16 mouse cellular contexts compared by ENCODE assay signal in the genomic region with DNA sequence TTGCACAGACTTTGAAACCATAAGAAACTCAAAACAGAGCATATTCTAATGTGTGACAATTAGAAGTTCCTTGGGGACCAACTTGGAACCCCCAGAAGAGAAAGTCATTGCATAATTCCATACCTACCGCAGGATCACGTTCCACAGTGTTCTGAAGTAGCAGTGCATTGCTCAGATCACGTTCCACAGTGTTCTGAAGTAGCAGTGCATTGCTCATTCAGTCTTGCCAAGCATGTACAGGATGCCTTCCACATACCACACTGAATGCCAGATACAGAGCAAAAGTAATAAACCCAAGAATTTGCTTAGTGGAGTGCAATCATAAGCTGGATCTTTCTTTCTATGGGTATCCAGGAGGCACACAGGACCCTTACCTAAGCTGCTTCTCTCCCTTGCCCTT.
"Had no signal": no experiment of that assay in that cellular context is flagged by ENCODE, and none has a peak within 500 bp of the region (broad histone marks: within the 10 kb centered on the region; RNA-seq: fewer than 3 reads in every experiment).

No protein-coding gene starts in this region.

- H3K27ac ChIP-seq: liver, embryonic 14.5 days; midbrain, embryonic 10.5 days; midbrain, embryonic 13.5 days; neural tube, embryonic 12.5 days; stomach, embryonic 15.5 days; stomach, postnatal 0 days had no signal

- H3K27me3 ChIP-seq: midbrain, embryonic 13.5 days; neural tube, embryonic 12.5 days; stomach, embryonic 15.5 days had no signal

- H3K4me2 ChIP-seq: lung, embryonic 14.5 days; midbrain, embryonic 13.5 days; neural tube, embryonic 12.5 days; stomach, embryonic 15.5 days had no signal

- H3K4me3 ChIP-seq: midbrain, embryonic 10.5 days; midbrain, embryonic 13.5 days; myocyte; neural tube, embryonic 12.5 days; stomach, embryonic 15.5 days had no signal

- H3K36me3 ChIP-seq: midbrain, embryonic 10.5 days; midbrain, embryonic 13.5 days; neural tube, embryonic 12.5 days; stomach, embryonic 15.5 days had no signal

- ATAC-seq: midbrain, embryonic 13.5 days; midbrain, embryonic 16.5 days had no signal

- DNase-seq: lung, adult 18-20 months; lung, embryonic 14.5 days; lung, postnatal 14 days; lung, postnatal 36 days; right cerebral cortex, postnatal 14 days; thymus, adult 2 months; thymus, postnatal 25 days; thymus, postnatal 4 days had no signal

- H3K9ac ChIP-seq: liver, embryonic 14.5 days; lung, embryonic 14.5 days; midbrain, embryonic 13.5 days; neural tube, embryonic 12.5 days; stomach, embryonic 15.5 days had no signal

- H3K9me3 ChIP-seq: midbrain, embryonic 10.5 days; midbrain, embryonic 13.5 days; neural tube, embryonic 12.5 days; stomach, embryonic 15.5 days had no signal
